Mouse (Mus musculus): ENCODE data around the gene Scp2. TPM values are rescaled to one million over a fixed set of nuclear protein-coding genes. Genes with fewer than 3 reads are reported as not detected.
"Not testable (repeated sequence)": the region's sequence is repeated elsewhere in the genome, so short reads cannot be mapped to it uniquely, and the experiment has no call there.

Scp2 gene
- polyA plus RNA-seq (2016; fragmentation: Nextera tagmentation; extraction: Ambion mirVana), result 156 and 162 TPM in 2 replicates

DNA sequence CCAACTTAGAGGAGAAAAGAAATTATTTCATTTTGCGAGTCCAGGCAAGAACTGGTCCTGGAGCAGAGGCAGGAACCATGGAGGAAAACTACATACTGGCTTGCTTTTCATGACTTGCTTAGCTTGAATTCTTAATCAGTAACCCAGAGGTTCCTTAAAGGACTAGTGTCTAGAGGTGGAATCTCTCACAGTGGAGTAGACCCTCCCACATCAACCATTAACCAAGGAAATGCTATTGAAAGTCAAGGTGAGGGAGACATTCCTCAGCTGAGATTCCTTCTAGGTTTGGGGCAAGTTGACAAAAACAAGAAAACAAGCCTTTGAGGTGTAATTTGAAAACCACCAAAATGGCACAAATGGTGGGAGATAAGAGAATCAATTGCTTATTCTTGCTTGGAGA, at the start of gene Scp2:
Gene Scp2, minus strand, starts transcription at position 119 of the 400 bp plus-strand sequence.
- no peak for ATAC-seq (ENCODE audit: insufficient number of reproducible peaks, insufficient read depth, low FRiP score, low TSS enrichment)

DNA sequence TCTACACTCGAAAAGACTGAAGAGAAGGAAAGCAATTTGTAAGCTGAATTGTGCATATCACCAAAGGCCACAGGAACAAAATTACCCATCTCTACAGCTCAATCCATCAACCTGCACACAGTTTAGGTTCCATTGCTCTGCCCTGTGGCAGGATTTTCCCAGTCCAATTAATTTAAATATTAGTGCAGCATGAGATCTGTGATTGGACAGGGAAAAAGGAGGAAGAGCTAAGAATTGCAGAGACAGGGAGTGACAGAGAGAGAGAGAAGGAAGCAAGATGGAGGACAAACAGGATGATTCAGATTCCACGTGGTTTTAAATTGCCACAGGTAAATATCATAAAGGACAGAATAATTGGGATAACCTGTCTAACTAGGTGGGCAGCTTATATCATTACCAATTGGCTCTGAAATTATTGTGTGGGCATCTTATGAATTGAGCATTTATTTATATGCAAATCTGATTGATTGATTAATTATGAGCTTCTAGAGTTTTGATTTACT, 48.1 kb upstream of the Scp2 start:
- no peak overlapping the region for H3K4me2 ChIP-seq (replicated peaks)
- no peak for ATAC-seq (ENCODE audit: insufficient number of reproducible peaks, insufficient read depth, low FRiP score, low TSS enrichment)
- no peaks in the 10 kb centered on the region for H3K27me3 ChIP-seq
- no peak overlapping the region for H3K9ac ChIP-seq
- H3K9me3 ChIP-seq, result no peaks in the 10 kb centered on the region
- 67% methylated on average over 2 of the region's 2 CpGs for WGBS
- no peak overlapping the region for H3K27ac ChIP-seq
- H3K4me3 ChIP-seq, result no peak overlapping the region
- H3K4me1 ChIP-seq, result 0 out of 2 replicates have a peak, but pooled peaks cover 5% of the 10 kb centered on the region
- no peaks in the 10 kb centered on the region for H3K36me3 ChIP-seq

More for the DNA sequence above, at the start of gene Scp2:
- H3K36me3 ChIP-seq, result no peaks in the 10 kb centered on the region
- no peak within 1 kb of the TSS for H3K4me3 ChIP-seq
- no peak within 1 kb of the TSS for H3K4me2 ChIP-seq (replicated peaks)
- no peaks in the 10 kb centered on the region for H3K27me3 ChIP-seq
- no peak within 1 kb of the TSS for H3K9ac ChIP-seq
- H3K27ac ChIP-seq, result no peak within 1 kb of the TSS
- 94% methylated on average over 1 of the region's 1 CpGs for WGBS
- H3K4me1 ChIP-seq, result no peaks in the 10 kb centered on the region
- peaks cover 3% of the 10 kb centered on the region; the same call in 1 of the 2 replicates for H3K9me3 ChIP-seq

DNA sequence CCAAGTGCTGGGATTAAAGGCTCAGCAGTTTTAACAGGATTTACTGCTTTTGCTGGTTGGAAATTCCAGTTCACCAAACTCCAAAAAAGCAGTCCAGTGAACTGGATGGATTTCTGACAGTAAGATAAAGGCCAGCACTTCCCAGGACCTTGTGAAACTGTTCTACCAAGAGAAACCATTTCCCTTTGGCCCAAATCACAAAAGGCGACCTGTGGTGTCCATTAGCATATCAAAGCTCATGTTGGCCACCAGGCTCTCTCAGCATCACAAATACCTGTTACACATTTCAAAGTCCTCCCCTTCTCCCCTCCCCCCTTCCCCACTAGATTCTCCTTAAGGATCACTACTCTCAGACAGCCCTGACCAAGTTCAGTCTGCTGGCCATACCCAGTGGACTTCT, 37.5 kb upstream of the Scp2 start:
- H3K9me3 ChIP-seq, result no peaks in the 10 kb centered on the region
- 48% methylated on average over 1 of the region's 1 CpGs for WGBS
- no peaks in the 10 kb centered on the region for H3K36me3 ChIP-seq
- H3K4me3 ChIP-seq, result no peak overlapping the region
- ATAC-seq (ENCODE audit: insufficient number of reproducible peaks, insufficient read depth, low FRiP score, low TSS enrichment), result no peak
- H3K27ac ChIP-seq, result no peak overlapping the region
- no peaks in the 10 kb centered on the region for H3K4me1 ChIP-seq
- H3K9ac ChIP-seq, result no peak overlapping the region
- H3K27me3 ChIP-seq, result no peaks in the 10 kb centered on the region
- H3K4me2 ChIP-seq (replicated peaks), result no peak overlapping the region

DNA sequence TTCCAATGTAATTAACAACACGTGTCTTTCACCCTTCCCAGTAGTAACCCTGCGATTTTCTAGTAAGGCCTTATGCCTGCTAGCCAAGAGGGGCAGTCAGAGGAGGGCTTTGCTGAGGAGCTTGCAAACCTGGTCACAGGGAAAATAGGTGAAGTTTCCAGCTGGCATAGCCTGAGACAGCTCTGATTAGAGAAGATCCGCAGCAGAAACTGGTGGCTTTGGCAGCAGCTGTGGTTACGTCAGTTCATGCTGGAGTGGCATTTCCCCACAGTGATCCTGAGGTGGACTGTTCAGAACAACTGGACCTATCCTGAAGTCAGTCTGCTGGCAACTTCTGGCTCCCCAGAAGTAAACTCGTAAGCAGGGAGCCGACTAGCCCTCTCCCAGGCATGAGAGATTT, 23.3 kb upstream of the Scp2 start:
- Histone ChIP-seq H3K9me3 (no peaks in the 10 kb centered on the region), H3K9ac (no peak overlapping the region), H3K4me3 (no peak overlapping the region), H3K27me3 (peaks cover 7% of the 10 kb centered on the region; the same call in 1 of the 2 replicates), H3K36me3 (peaks cover 4% of the 10 kb centered on the region; the same call in 1 of the 2 replicates), H3K27ac (no peak overlapping the region), H3K4me2 (replicated peaks) (no peak overlapping the region), H3K4me1 (no peaks in the 10 kb centered on the region)
- WGBS, result 58% methylated on average over 6 of the region's 6 CpGs
- ATAC-seq (ENCODE audit: insufficient number of reproducible peaks, insufficient read depth, low FRiP score, low TSS enrichment), result no peak

DNA sequence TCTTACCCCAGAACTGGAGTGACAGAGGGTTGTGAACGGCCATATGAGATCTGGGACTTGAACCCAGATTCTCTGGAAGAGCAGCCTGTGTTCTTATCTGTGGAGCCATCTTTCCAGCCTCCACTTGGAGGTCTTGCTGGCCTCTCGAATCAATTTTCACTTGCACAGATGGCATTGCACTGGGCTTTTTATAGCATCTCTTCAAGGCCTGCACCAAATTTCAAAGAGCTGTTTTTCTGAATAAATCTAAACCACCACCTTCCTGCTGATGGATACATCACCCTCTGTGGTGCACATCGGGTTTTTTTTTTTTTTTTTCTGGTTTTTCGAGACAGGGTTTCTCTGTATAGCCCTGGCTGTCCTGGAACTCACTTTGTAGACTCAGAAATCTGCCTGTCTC, 22.1 kb upstream of the Scp2 start:
- WGBS, result 87% methylated on average over 4 of the region's 4 CpGs
- no peak overlapping the region for H3K9ac ChIP-seq
- ATAC-seq (ENCODE audit: insufficient number of reproducible peaks, insufficient read depth, low FRiP score, low TSS enrichment), result no peak

DNA sequence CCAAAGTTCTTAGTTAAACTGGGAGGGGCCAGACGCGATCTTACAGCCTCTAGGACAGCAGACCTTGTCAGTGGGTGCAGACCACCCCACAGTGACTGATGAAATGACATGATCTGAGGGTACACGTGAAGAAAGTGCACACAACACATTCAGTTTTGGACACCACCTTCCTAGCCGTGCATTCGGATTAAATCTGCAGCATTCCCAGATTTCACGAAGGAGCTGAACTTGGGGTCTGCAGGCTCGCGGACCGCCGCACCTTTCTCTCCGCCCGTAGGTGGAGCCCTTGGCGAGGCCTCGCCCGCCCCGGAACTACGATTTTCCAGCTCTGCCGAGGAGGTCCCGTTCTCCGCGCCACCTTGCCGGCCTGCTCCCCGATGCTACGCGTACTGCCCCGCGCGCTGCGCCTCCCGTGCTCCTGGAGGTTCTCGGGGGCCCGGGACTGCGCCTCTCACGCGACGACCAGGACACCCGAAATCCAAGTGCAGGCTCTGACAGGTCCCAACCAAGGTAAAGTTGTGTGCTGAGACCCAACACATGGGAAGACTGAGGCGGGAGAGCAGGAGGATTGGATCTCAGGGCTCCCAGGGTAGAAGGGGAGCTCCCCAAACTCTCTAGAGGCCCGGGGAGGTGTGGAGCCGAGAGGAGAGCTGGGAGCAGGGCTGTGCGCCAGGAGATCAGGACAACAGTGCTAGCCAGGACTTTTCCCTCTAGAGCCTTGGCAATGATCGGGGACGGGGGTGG, 20.5 kb upstream of the Scp2 start, which contains the start of gene Echdc2:
Gene Echdc2, plus strand, starts transcription at position 286 of the 744 bp plus-strand sequence.
- Histone ChIP-seq H3K36me3 (no peaks in the 10 kb centered on the region), H3K4me2 (replicated peaks) (peak within 1 kb of the TSS; percentile 87), H3K4me3 (peak within 1 kb of the TSS; percentile 68), H3K9ac (peak within 1 kb of the TSS; percentile 75), H3K4me1 (no peaks in the 10 kb centered on the region), H3K27ac (no peak within 1 kb of the TSS), H3K9me3 (no peaks in the 10 kb centered on the region), H3K27me3 (peaks cover 7% of the 10 kb centered on the region; the same call in 1 of the 2 replicates)
- whole genome bisulfite sequencing, result 2% methylated on average over 43 of the region's 43 CpGs
- ATAC-seq (ENCODE audit: insufficient number of reproducible peaks, insufficient read depth, low FRiP score, low TSS enrichment), result 0 out of 2 replicates have a peak, but pooled peaks have one; percentile 6

More for the DNA sequence above, 22.1 kb upstream of the Scp2 start:
- Histone ChIP-seq H3K4me1 (no peaks in the 10 kb centered on the region), H3K9me3 (no peaks in the 10 kb centered on the region), H3K27ac (no peak overlapping the region), H3K4me3 (no peak overlapping the region), H3K27me3 (peaks cover 7% of the 10 kb centered on the region; the same call in 1 of the 2 replicates), H3K36me3 (peaks cover 4% of the 10 kb centered on the region; the same call in 1 of the 2 replicates), H3K4me2 (replicated peaks) (no peak overlapping the region)

DNA sequence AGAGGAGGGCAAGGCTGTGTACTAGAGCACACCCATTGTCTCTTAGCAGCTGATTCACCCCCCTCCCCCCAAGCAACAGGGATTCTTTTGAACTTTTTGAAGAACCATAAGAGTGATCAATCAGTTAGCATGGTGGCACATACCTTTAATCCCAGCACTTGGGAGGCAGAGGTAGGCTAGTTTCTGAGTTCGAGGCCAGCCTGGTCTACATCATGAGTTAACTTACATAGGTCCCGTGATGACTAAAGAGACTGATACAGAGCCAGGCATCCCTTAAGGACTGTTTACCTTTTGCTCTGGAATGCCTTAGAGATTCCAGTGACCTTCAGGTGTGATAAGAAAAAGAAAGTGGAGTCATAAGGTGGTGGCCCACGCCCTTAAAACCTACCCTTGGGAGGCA, 18.5 kb upstream of the Scp2 start:
- 95% methylated on average over 3 of the region's 3 CpGs for WGBS
- H3K4me3 ChIP-seq, result no peak overlapping the region
- H3K4me2 ChIP-seq (replicated peaks), result no peak overlapping the region
- H3K4me1 ChIP-seq, result no peaks in the 10 kb centered on the region
- no peaks in the 10 kb centered on the region for H3K36me3 ChIP-seq
- ATAC-seq (ENCODE audit: insufficient number of reproducible peaks, insufficient read depth, low FRiP score, low TSS enrichment), result no peak
- H3K9ac ChIP-seq, result no peak overlapping the region
- H3K27ac ChIP-seq, result no peak overlapping the region
- peaks cover 7% of the 10 kb centered on the region; the same call in 1 of the 2 replicates for H3K27me3 ChIP-seq
- H3K9me3 ChIP-seq, result no peaks in the 10 kb centered on the region

DNA sequence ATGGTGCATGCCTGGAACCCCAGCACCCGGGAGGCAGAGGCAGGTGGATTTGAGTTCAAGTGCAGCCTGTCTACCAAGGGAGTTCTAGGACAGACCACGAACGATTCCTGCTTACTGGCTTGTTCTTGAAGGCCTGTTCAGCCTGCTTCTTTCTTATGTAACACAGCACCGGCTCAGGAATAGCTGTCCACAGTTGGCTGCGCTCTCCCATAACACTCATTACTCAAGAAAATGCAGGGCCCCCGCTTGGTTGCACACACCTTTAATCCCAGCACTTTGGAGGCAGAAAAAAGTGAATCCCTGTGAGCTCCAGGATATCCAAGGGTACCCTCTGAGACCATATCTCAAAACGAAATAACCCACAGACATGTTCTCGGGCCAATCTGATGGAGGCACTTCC, 17.1 kb upstream of the Scp2 start:
- Histone ChIP-seq H3K4me3 (no peak overlapping the region), H3K9me3 (no peaks in the 10 kb centered on the region), H3K4me2 (replicated peaks) (no peak overlapping the region), H3K9ac (no peak overlapping the region), H3K27me3 (peaks cover 7% of the 10 kb centered on the region; the same call in 1 of the 2 replicates), H3K4me1 (no peaks in the 10 kb centered on the region), H3K36me3 (no peaks in the 10 kb centered on the region), H3K27ac (no peak overlapping the region)
- no peak for ATAC-seq (ENCODE audit: insufficient number of reproducible peaks, insufficient read depth, low FRiP score, low TSS enrichment)
- 90% methylated on average over 8 of the region's 8 CpGs for WGBS

DNA sequence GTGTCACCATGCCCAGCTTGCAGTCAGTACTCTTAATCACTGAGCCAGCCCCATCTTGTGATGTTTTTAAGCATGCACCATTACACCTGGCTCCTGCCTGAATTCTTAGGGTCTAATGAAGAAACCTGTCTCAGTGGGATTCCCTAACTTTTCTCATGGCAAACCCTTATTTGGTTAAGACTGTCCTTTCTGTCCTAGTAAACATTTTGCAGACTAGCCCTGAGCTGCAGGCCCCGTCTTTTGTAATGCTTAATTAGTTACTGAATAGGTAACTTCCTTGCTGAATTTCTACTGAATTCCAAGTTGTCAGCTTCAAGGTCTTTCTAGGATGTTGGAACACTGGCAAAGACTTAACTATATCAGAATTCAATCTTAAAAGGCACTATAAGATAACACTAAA, 10.3 kb upstream of the Scp2 start:
- ATAC-seq (ENCODE audit: insufficient number of reproducible peaks, insufficient read depth, low FRiP score, low TSS enrichment); H3K9me3 ChIP-seq; H3K4me3 ChIP-seq; H3K4me1 ChIP-seq; H3K9ac ChIP-seq; H3K27ac ChIP-seq; H3K36me3 ChIP-seq; H3K27me3 ChIP-seq; H3K4me2 ChIP-seq (replicated peaks): not testable (repeated sequence)
- WGBS, result 82% methylated on average over 1 of the region's 1 CpGs

DNA sequence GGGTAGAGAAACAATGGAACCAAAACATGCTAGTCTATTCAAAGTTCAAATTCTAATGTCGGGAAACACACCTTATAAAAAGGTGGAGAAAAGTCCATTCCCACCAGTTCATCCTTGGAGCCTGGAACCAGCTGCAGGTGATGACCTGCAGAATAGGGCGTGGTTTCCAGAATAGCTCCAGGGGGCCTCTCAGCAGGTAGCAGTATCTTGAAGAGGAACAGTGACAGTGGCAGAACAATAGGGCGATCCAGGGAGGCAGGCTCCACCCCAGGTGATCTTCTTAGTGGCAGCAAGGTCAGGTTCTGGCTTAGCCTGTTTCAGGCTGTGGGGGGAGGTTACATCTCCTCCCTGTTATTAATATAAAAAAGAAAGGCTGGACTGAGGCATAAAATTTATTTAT, 756 bp upstream of the Scp2 start:
- not testable (repeated sequence) for H3K4me3 ChIP-seq; H3K9ac ChIP-seq; H3K4me1 ChIP-seq; ATAC-seq (ENCODE audit: insufficient number of reproducible peaks, insufficient read depth, low FRiP score, low TSS enrichment); H3K9me3 ChIP-seq; H3K27me3 ChIP-seq; H3K4me2 ChIP-seq (replicated peaks); H3K36me3 ChIP-seq; H3K27ac ChIP-seq
- 33% methylated on average over 3 of the region's 3 CpGs for WGBS

DNA sequence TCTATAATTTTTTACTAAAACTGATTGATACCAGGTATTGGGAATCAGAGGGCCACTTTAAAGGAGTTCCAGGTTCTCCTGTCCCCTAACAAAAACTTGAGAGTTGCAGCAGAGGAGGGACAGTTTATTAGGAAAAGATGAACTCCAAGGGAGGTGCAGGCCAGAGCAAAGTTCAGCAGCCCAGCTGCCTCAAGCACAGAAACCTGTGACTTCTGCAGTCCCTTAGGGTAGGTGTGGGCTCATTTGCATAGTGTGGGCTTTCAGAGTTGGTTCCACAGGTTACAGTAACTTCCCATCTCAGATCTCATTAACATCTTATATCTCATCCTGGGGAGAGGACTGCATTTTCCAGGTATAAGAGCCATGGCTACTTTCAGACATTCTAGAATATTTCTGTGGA, 1.0 kb downstream of the Scp2 start:
- Histone ChIP-seq H3K27ac (no peak overlapping the region), H3K9me3 (peaks cover 3% of the 10 kb centered on the region; the same call in 1 of the 2 replicates), H3K36me3 (no peaks in the 10 kb centered on the region), H3K27me3 (no peaks in the 10 kb centered on the region), H3K4me3 (no peak overlapping the region), H3K4me1 (no peaks in the 10 kb centered on the region), H3K9ac (no peak overlapping the region), H3K4me2 (replicated peaks) (no peak overlapping the region)
- ATAC-seq (ENCODE audit: insufficient number of reproducible peaks, insufficient read depth, low FRiP score, low TSS enrichment), result no peak

DNA sequence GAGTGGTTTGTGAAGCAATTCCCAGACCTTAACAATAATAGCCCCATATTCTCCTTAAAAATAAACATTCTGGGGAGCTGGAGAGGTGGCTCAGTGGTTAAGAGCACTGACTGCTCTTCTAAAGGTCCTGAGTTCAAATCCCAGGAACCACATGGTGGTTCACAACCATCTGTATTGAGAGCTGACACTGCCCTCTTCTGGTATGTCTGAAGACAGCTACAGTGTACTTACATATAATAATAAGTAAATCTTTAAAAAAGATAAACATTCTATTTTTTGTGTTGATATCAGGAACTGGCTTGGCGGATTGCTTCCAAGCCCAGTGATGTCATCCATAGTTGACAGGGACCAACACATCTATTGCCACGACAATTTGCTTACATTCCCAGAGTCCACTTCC, 1.6 kb downstream of the Scp2 start:
- H3K4me1 ChIP-seq; H3K4me2 ChIP-seq (replicated peaks); H3K27me3 ChIP-seq; H3K27ac ChIP-seq; H3K36me3 ChIP-seq; ATAC-seq (ENCODE audit: insufficient number of reproducible peaks, insufficient read depth, low FRiP score, low TSS enrichment); H3K4me3 ChIP-seq; H3K9me3 ChIP-seq; H3K9ac ChIP-seq: not testable (repeated sequence)
- WGBS, result 87% methylated on average over 2 of the region's 2 CpGs
